Mouse (Mus musculus): ENCODE data around the gene Tbc1d5.

GRCm38 (mm10) chr17:50904463-50904862 is 274.7 kb downstream of the Tbc1d5 start:
- no peak for TF ChIP-seq GATA1 (IDR thresholded peaks at IDR 0.05; ENCODE audit: borderline replicate concordance, low read length)
- no peak for TF ChIP-seq FLI1 (IDR thresholded peaks at IDR 0.05; ENCODE audit: low read length)

Measured in megakaryocyte, embryonic 14.5 days (primary cell).